Mouse (Mus musculus): ENCODE measurements around the gene Cnnm1.

- TF ChIP-seq EP300 (optimal IDR thresholded peaks at IDR 0.05) (no peak), CTCF (IDR thresholded peaks at IDR 0.05; ENCODE audit: low read depth) (no peak)
Measured at GRCm38 (mm10) chr19:43465601-43466255, 25.5 kb downstream of the Cnnm1 start.
